Mouse (Mus musculus): Measurements from ENCODE around the gene Heatr5a.
A peak's percentile ranks its signal among the peaks of the same experiment; 100 is the strongest.

Gene Heatr5a

DNA sequence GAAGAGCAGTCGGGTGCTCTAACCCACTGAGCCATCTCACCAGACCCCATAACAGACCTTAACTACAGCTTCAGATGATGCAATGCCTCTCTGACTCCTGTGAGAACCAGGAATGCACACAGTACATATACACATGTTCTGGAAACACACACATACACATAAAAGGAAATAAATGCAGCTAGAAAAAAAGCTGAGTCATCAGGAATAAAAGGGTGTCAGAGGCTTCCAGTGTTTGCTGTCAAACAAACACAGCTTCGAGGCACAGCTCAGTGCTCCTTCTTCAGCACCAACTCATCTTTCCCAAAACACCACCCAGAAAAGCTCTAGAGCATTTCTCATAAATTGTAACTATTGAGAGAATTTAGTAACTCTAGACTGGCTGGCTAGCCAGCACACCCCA, 86.3 kb downstream of the Heatr5a start:
- no peak for DNase-seq (ENCODE audit: low read depth, low spot score)

DNA sequence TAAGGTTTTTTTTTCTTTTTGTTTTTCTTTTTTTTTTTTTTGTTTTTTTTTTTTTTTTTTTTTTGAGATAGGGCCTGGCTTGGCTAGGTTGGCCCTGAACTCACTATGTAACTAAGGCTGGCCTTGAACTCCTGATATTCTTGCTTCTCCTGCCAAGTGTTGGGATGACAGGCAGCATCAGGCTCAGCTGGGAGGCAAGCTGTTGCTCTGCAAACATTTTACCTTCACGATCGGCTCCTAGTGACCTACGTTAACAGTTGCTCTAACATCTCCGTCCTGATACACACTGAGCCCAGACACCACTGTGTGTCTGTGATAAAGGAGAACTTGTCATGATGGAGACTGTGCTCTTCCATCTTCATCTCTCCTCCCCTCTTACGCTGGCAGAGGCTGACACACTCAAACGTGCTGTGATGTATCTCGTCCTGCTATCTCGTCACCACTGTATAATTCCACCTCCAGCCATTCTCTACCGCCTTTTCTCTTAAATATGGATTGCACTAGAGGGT, 87.8 kb downstream of the Heatr5a start:
- no peak for DNase-seq (ENCODE audit: low read depth, low spot score)

GRCm38 (mm10) chr12:51882606-51883296, 88.4 kb downstream of the Heatr5a start:
- no peak for DNase-seq (ENCODE audit: low read depth, low spot score)

- no peak for DNase-seq (ENCODE audit: low read depth, low spot score)
Observed at GRCm38 (mm10) chr12:51881775-51882174, 89.3 kb downstream of the Heatr5a start.

DNA sequence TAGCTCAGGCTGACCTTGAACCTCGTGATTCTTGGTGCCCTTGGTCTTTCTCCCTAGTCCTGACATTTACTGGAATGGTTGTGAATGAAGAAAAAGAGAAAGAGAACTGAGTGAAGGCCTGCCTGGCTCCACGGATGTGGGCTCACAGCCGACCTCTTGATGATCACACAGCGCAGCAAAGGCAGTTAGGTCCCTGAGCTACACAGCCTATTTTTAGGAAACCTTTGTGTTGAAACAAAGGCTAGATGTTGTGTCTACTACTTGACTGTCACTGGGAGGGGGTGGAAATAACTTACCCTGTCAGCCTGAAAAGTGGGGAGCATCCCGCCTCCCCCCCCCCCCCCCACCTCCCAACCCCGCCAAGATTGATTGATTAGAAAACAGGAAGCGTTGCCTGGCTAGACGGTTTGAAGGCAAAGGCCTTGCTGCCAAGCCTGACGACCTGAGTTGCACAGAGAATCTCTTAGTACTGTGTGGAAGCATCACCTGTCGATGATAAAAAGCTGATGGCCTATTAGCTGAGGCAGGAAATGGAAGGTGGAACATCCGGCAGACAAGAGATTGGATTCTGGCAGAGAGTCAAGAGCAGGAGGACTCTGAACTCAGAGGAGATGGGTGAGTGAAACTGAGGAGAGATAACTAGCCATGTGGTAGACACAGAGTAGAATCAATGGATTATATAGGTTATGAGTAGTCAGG, 99.5 kb downstream of the Heatr5a start:
- no peak for DNase-seq (ENCODE audit: low read depth, low spot score)

DNA sequence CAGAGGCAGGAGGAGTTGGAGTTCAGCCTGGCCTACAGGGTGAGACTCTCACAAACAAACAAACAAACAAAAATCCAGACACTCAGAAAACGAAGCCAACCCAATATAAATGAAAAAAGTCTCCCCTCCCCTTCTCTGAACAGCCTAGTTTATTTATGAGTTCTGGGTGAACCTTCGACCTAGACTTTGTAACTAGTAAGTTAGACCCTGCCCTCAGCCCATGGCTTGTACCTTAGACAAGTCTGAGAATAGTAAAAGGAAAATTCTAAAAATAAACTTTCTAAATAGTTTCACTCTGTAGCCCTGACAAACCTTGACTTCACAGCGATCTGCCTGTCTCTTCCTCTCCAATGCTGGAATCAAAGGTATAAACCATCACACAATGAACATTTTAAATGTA, 101.6 kb downstream of the Heatr5a start:
- DNase-seq (ENCODE audit: low read depth, low spot score) = no peak

DNA sequence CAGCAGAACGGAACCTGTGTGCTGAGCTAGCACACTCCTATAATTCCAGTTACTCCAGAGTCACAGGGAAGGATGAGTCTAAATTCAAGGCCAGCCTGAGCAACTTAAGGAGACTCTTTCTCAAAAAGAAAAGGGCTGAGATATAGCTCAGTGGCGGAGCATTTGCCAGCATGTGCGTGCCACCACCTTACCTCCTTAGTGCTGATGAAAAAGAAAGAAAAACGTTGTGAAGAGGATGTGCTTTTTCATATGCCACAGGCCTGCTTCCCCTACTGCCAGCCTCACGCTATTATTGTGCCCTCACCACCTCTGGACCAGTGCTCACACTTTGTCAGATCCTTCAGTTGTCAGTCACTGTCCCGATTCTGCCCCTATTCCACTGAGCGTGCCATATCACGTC, 104.0 kb downstream of the Heatr5a start:
- DNase-seq (ENCODE audit: low read depth, low spot score) = no peak

- no peak for DNase-seq (ENCODE audit: low read depth, low spot score)
Observed at GRCm38 (mm10) chr12:51866226-51866910, 104.8 kb downstream of the Heatr5a start.

DNA sequence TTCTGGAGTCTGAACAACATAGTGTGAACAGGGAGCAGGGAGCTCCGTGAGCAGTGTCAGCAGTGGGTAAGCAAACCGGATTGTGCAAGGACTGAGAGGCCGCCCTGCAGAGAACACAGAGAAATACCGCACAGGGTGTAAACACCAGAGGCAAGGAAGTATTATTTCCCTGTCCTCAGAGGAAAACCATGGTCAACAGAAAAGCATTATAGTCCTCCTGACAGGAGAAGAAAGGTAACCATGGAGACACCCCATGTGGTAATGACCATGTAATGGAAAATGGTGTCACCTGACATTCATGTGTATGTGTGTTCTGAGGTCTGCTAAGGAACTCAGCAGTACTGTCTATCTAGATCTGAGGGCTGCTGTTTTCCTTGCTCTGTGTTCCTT, 105.3 kb downstream of the Heatr5a start:
- no peak for DNase-seq (ENCODE audit: low read depth, low spot score)

GRCm38 (mm10) chr12:51865061-51865789, 105.9 kb downstream of the Heatr5a start:
- DNase-seq (ENCODE audit: low read depth, low spot score) = no peak

GRCm38 (mm10) chr12:51863116-51864002, 107.8 kb downstream of the Heatr5a start:
- no peak for DNase-seq (ENCODE audit: low read depth, low spot score)

DNA sequence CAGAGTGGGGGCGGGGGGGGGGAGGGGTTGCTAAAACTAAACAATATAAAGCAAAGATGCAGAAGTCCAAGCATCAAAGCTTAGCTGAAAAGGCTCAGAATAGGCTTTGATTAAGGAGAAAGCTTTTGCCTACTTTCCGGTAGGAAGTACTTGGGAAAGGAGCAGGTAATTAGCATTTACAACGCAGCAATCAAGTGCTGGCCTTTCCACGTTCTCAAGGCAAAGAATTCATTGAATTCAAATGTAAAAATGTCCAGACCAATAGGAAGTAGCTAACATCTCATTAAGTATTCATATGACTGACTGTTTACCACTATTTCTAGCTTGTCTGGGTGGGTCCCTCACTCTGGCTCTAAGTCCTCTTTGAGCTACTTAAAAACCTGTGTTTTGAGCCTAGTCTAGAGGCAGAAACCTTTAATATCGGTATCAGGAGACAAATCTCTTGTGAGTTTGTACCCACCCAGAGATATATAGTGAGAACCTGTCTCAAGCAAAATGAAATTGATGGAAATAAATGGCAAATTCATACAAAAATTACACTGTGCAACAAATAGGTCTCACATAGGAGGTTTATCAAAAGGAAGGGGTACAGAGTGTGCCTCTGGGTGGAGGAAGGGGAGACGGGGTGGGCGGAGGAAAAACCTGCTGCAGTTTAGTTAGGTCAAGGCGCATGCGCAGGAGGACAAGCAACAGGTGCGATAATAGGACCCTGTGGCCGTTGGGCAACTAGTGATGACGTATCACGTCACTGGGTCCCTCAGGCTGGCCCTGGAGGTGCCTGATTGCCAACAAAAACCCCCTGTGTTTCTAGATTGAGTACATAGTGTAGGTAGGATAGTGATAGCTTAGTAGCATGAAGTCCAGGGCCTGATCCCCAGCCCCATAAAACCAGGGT, 112.7 kb downstream of the Heatr5a start:
- DNase-seq (ENCODE audit: low read depth, low spot score) = peak; percentile 87

DNA sequence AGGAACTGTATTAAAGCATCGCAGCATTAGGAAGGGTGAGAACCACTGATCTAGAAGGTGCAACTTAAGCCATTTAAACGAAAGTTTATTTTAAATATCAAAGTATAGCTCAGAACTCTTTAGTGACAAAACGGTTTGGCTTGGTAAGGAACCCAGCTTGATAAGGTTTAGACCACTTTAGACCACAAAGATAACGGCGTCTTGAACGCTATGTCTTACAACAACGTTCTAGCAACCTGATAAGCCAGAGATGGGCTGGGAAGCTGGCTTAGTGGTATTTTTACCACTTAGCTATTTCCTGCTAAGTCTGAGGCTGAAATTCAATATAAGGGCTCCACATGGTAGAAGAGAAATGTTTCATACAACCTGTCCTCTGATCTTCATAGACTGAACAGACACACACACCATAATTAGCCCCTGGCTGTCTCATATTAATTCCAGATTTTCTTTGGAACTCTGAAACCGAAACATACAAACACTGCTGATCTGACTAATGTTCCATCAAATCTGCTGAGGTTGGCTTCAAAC, 114.3 kb downstream of the Heatr5a start:
- no peak for DNase-seq (ENCODE audit: low read depth, low spot score)

GRCm38 (mm10) chr12:51855872-51856271, 115.2 kb downstream of the Heatr5a start:
- DNase-seq (ENCODE audit: low read depth, low spot score) = no peak

DNA sequence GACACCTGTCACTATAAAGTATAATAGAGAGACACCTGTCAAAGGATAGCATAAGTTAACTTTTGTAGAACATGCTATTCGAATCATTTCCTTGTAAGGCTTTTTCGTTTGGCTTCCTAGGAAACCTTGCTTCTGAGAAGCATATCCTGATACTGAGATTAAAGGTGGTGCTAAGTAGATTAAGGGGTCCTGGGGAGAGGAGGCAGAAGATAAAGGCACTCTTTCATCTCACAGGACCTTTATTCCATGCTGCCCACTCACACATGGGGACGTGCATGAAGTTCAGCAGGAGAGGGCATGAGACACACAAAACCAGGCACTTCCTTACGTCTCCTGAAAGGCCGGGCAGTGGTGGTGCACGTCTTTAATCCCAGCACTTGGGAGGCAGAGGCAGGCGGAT, 115.7 kb downstream of the Heatr5a start:
- no peak for DNase-seq (ENCODE audit: low read depth, low spot score)

- DNase-seq (ENCODE audit: low read depth, low spot score) = no peak
Observed at GRCm38 (mm10) chr12:51851617-51852016, 119.5 kb downstream of the Heatr5a start.

- DNase-seq (ENCODE audit: low read depth, low spot score) = no peak
Observed at GRCm38 (mm10) chr12:51851155-51851554, 120.0 kb downstream of the Heatr5a start.

DNA sequence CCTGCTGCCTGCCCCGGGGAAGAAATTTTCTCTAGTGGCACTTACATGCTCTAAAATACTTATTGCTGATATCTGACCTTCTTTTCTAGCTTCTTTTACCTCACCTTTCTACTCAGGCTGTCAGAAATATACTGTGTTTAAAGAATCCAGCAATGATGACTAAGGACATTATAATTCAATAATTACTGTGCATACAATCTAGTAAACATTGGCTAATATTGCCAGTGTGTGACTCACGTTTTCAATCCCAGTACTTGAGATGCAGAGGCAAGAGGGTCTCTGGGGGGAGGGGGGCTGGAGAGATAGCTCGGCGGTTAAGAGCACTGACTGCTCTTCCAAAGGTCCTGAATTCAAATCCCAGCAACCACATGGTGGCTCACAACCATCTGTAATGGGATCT, 120.8 kb downstream of the Heatr5a start:
- DNase-seq (ENCODE audit: low read depth, low spot score) = no peak

DNA sequence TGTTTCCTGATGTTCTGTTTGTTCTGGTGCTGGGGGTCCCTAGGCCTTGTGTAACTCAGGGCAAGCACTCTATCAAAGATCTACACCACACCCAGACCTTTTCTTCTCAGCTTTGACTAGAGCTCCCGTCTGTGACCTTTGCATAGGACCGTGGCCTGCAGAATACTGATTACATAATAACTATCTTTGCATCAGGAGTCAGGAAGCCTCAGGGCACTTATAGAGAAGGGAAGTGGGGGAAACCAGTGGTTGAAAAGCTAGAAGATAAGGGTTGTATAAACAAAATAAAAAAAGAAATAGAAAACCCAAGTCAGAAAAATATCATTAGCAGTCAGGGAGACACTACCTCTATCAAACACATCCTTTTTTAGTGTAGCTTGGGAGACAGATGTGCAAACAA, 121.2 kb downstream of the Heatr5a start:
- no peak for DNase-seq (ENCODE audit: low read depth, low spot score)
